Mouse (Mus musculus) stomach, embryonic 14.5 days (tissue): Measurements from ENCODE around the gene Ranbp3l. TPM values are rescaled to one million over a fixed set of nuclear protein-coding genes. Genes with fewer than 3 reads are reported as not detected.

ENCODE experiments used
- ATAC-seq: fragments of 200-750 bp; cut with Nextera tagmentation; 2 replicates; pipeline ENCODE4 v1.8.0; 2017; ENCODE audit warnings: low read depth, moderate TSS enrichment; ENCODE audit not compliant: insufficient number of reproducible peaks, insufficient read depth, low FRiP score
- H3K27ac ChIP-seq: fragments of 300-500 bp; sonication (generic); 2 replicates; pipeline ENCODE4 v1.5.1; 2014; ENCODE audit warnings: mild to moderate bottlenecking, low read length, moderate library complexity, mixed read lengths
- H3K27me3 ChIP-seq: fragments of 300-500 bp; sonication (generic); 2 replicates; pipeline ENCODE4 v1.6.1; 2014; ENCODE audit warnings: low read length, control low read depth, mixed read lengths; ENCODE audit not compliant: control insufficient read depth, insufficient read depth
- H3K36me3 ChIP-seq: fragments of 300-500 bp; sonication (generic); 2 replicates; pipeline ENCODE4 v1.6.1; 2014; ENCODE audit warnings: mild to moderate bottlenecking, control low read depth, low read length, moderate library complexity, mixed read lengths; ENCODE audit not compliant: control insufficient read depth, insufficient read depth
- H3K4me1 ChIP-seq: fragments of 300-500 bp; sonication (generic); 2 replicates; pipeline ENCODE4 v1.6.1; 2014; ENCODE audit warnings: low read length, control low read depth, mixed read lengths; ENCODE audit not compliant: control insufficient read depth, insufficient read depth
- H3K4me2 ChIP-seq: fragments of 300-500 bp; sonication (generic); replicated peaks from 2 replicates; pipeline ENCODE4 v1.6.1; 2014; ENCODE audit warnings: low read depth, low read length, control low read depth
- H3K4me3 ChIP-seq: fragments of 300-500 bp; sonication (generic); 2 replicates; pipeline ENCODE4 v1.5.1; 2014; ENCODE audit warnings: low read depth, low read length, control low read depth
- H3K9ac ChIP-seq: fragments of 300-500 bp; sonication (generic); replicated peaks from 2 replicates; pipeline ENCODE4 v1.6.1; 2014; ENCODE audit warnings: low read depth, mild to moderate bottlenecking, control low read depth, low read length, moderate library complexity, mixed read lengths
- H3K9me3 ChIP-seq: fragments of 300-500 bp; sonication (generic); 2 replicates; pipeline ENCODE4 v1.6.1; 2016; ENCODE audit warnings: low read depth, low read length, control low read depth; ENCODE audit not compliant: control insufficient read depth
- WGBS: fragments of 180-500 bp; shearing (Covaris S2); extraction: QIAGEN DNeasy Blood & Tissue Kit; methylation state at CpG from one replicate; pipeline ENCODE4 v1.1.7; 2014; 5-methylcytosine and 5-hydroxymethylcytosine counted together
- polyA plus RNA-seq: library from polyadenylated mRNA; unstranded; fragments of >200 nt; fragmentation: Nextera tagmentation; extraction: Ambion mirVana; gene quantifications from 2 replicates; pipeline ENCODE4 v1.2.1, GENCODE M21; 2014

Ranbp3l gene
- polyA plus RNA-seq, result 0.27 and 0.35 TPM in 2 replicates

- no peaks in the 10 kb centered on the region for H3K9me3 ChIP-seq
- H3K4me3 ChIP-seq, result peak within 1 kb of the TSS; percentile 27
- H3K4me1 ChIP-seq, result 0 out of 2 replicates have a peak, but pooled peaks cover 5% of the 10 kb centered on the region
- H3K27ac ChIP-seq, result no peak within 1 kb of the TSS; the same call in 1 of the 2 replicates
- H3K9ac ChIP-seq, result 0 out of 2 replicates have a peak within 1 kb of the TSS, but pooled peaks have one; percentile 1
- ATAC-seq, result peak; percentile 56; the same call in 1 of the 2 replicates
- peak within 1 kb of the TSS; percentile 47 for H3K4me2 ChIP-seq
- no peaks in the 10 kb centered on the region for H3K27me3 ChIP-seq
- no peaks in the 10 kb centered on the region for H3K36me3 ChIP-seq
- WGBS, result 18% methylated on average over 18 of the region's 18 CpGs
Measured at GRCm38 (mm10) chr15:8967573-8968228, at the start of gene Ranbp3l. Ranbp3l (plus strand) TSS chr15:8967949.

- no peaks in the 10 kb centered on the region for H3K9me3 ChIP-seq
- H3K4me1 ChIP-seq, result no peaks in the 10 kb centered on the region
- 89% methylated on average over 1 of the region's 1 CpGs for WGBS
- no peak overlapping the region for H3K9ac ChIP-seq
- H3K27ac ChIP-seq, result no peak overlapping the region
- H3K4me3 ChIP-seq, result no peak overlapping the region
- no peak for ATAC-seq
- H3K27me3 ChIP-seq, result no peaks in the 10 kb centered on the region
- H3K36me3 ChIP-seq, result no peaks in the 10 kb centered on the region
- H3K4me2 ChIP-seq, result no peak overlapping the region
Measured at GRCm38 (mm10) chr15:8930061-8930460, 37.7 kb upstream of the Ranbp3l start.

GRCm38 (mm10) chr15:8936911-8937310 is 30.8 kb upstream of the Ranbp3l start:
- no peaks in the 10 kb centered on the region for H3K4me1 ChIP-seq
- no peak overlapping the region for H3K27ac ChIP-seq
- no peak overlapping the region for H3K4me2 ChIP-seq
- WGBS, result 77% methylated on average over 3 of the region's 3 CpGs
- no peak for ATAC-seq
- no peaks in the 10 kb centered on the region for H3K27me3 ChIP-seq
- no peaks in the 10 kb centered on the region for H3K36me3 ChIP-seq
- H3K9me3 ChIP-seq, result no peaks in the 10 kb centered on the region
- no peak overlapping the region for H3K9ac ChIP-seq
- H3K4me3 ChIP-seq, result no peak overlapping the region

GRCm38 (mm10) chr15:8940861-8941260 is 26.9 kb upstream of the Ranbp3l start:
- Histone ChIP-seq H3K9ac (no peak overlapping the region), H3K36me3 (no peaks in the 10 kb centered on the region), H3K27ac (no peak overlapping the region), H3K4me2 (no peak overlapping the region), H3K9me3 (no peaks in the 10 kb centered on the region), H3K4me1 (no peaks in the 10 kb centered on the region), H3K4me3 (no peak overlapping the region), H3K27me3 (no peaks in the 10 kb centered on the region)
- WGBS, result 77% methylated on average over 5 of the region's 5 CpGs
- ATAC-seq, result no peak

- Histone ChIP-seq H3K4me3 (no peak overlapping the region), H3K4me2 (no peak overlapping the region), H3K36me3 (no peaks in the 10 kb centered on the region), H3K27ac (no peak overlapping the region), H3K4me1 (no peaks in the 10 kb centered on the region), H3K27me3 (no peaks in the 10 kb centered on the region), H3K9me3 (no peaks in the 10 kb centered on the region), H3K9ac (no peak overlapping the region)
- 63% methylated on average over 4 of the region's 4 CpGs for WGBS
- no peak for ATAC-seq
Measured at GRCm38 (mm10) chr15:8950856-8951255, 16.9 kb upstream of the Ranbp3l start.

- H3K9me3 ChIP-seq, result no peaks in the 10 kb centered on the region
- no peak overlapping the region for H3K4me2 ChIP-seq
- ATAC-seq, result no peak
- WGBS, result 65% methylated on average over 2 of the region's 2 CpGs
- H3K27ac ChIP-seq, result no peak overlapping the region
- no peaks in the 10 kb centered on the region for H3K36me3 ChIP-seq
- 0 out of 2 replicates have a peak, but pooled peaks cover 4% of the 10 kb centered on the region for H3K4me1 ChIP-seq
- no peak overlapping the region for H3K9ac ChIP-seq
- no peaks in the 10 kb centered on the region for H3K27me3 ChIP-seq
- H3K4me3 ChIP-seq, result no peak overlapping the region
Measured at GRCm38 (mm10) chr15:8963323-8963722, 4.4 kb upstream of the Ranbp3l start.

- H3K4me1 ChIP-seq, result 0 out of 2 replicates have a peak, but pooled peaks cover 5% of the 10 kb centered on the region
- no peaks in the 10 kb centered on the region for H3K36me3 ChIP-seq
- no peak overlapping the region for H3K27ac ChIP-seq
- 0 out of 2 replicates have a peak, but pooled peaks have one; percentile 28 for ATAC-seq
- H3K4me3 ChIP-seq, result peak overlapping the region; percentile 27
- no peak overlapping the region for H3K9ac ChIP-seq
- H3K4me2 ChIP-seq, result peak overlapping the region; percentile 47
- H3K9me3 ChIP-seq, result no peaks in the 10 kb centered on the region
- WGBS, result 30% methylated on average over 14 of the region's 14 CpGs
- no peaks in the 10 kb centered on the region for H3K27me3 ChIP-seq
Measured at GRCm38 (mm10) chr15:8968229-8968595, 463 bp downstream of the Ranbp3l start.

GRCm38 (mm10) chr15:8969061-8969635 is 1.4 kb downstream of the Ranbp3l start:
- no peak for ATAC-seq
- H3K9ac ChIP-seq, result no peak overlapping the region
- no peaks in the 10 kb centered on the region for H3K27me3 ChIP-seq
- H3K9me3 ChIP-seq, result no peaks in the 10 kb centered on the region
- 0 out of 2 replicates have a peak, but pooled peaks cover 5% of the 10 kb centered on the region for H3K4me1 ChIP-seq
- 64% methylated on average over 10 of the region's 10 CpGs for WGBS
- H3K4me3 ChIP-seq, result no peak overlapping the region
- H3K4me2 ChIP-seq, result no peak overlapping the region
- H3K27ac ChIP-seq, result no peak overlapping the region
- H3K36me3 ChIP-seq, result no peaks in the 10 kb centered on the region
